Mouse (Mus musculus): ENCODE measurements around the gene Lims1.

The Lims1 gene

DNA sequence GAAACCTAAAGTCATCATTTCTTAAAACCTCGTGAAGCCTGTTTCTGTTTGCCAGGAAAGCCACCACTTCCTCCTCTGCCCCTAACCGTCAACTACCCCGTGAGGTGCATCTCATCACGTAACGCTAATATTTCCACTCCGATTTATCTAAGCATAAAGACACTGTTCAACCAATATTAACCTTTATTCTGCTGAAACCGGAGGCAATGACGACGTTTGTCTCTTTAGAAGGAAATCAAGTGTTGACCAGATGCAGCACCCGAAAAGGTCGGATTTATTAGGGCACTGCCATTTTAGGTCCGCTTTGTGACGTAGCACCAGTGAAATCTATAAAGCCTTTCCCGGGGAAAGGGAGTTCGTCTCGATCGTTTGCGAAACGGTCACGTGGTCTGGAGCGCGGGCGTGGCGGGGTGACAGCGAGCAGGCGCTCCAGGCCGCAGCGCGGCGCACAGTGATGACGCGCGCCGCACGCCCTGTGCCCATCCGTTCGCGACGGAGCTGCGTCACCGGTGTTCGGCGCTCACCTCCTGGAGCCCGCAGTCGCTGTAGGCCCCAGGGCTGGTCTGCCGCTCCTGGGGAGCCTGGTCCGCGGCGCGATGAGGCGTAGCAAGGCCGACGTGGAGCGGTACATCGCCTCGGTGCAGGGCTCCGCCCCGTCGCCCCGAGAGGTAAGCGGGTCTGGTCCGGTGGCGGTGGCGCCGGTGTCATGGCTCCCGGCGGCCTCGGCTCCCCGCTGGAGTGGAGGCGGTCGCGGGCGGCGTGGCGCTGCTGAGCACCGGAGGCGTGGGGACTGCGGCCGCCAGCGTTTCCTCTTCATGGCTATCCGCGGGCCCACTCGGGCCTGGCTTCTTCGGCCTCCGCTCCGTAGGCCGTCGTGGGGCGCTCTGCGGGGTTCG lies 123.4 kb downstream of the Lims1 start, which contains the start of gene Ranbp2:
Gene Ranbp2 (plus strand): TSS at position 537 of the 896 bp plus-strand sequence.
- peak; percentile 96 to 97 for DNase-seq (ENCODE audit: low spot score in 2 of 2)

DNA sequence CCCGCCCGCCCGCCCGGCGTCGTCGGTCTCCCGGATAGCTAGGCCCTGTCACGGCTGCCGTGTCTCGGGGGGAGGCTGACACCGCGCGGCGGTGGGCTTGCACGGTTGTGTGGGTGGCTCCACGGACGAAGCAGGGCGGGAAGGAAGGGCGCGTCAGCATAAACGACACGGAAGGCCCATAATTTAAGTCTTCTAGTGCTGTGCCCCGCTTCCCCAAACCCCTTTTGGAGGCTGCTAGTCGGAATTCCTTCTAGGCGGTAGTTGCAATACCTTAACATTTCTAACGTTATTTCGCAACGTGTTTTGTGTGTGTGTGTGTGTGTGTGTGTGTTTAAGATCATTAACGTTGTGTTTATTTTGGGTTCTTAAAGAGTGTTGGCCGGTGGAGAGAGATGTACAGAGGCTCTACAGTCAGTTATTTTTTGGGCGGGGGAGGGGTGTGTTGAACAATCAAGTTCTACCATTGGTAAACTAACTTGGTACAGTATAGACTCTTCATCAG lies 124.1 kb downstream of the Lims1 start:
- peak in 1 of 2 experiments; percentile 19 for DNase-seq (ENCODE audit: low spot score in 2 of 2)

- DNase-seq (ENCODE audit: low spot score in 2 of 2), result no peak
Measured at GRCm38 (mm10) chr10:58451575-58451974, 128.3 kb downstream of the Lims1 start.

GRCm38 (mm10) chr10:58452185-58452584 lies 128.9 kb downstream of the Lims1 start:
- no peak for DNase-seq (ENCODE audit: low spot score in 2 of 2)

DNA sequence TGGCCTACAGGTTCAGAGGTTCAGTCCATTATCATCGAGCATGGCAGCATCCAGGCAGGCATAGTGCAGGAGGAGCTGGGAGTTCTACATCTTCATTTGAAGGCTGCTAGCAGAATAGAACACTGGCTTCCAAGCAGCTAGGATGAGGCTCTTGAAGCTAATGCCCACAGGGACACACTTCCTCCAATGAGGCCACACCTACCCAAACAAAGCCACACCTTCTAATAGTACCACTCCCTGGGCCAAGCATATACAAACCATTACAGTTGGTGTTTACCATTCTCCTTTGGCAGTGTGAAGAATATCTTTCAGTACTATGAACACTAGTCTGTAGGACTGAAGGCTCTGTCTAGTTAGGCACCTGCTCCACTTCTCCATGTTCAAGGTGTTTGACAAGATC lies 136.6 kb downstream of the Lims1 start:
- no peak for DNase-seq (ENCODE audit: low spot score in 2 of 2)
